Mouse (Mus musculus) heart, embryonic 15.5 days (tissue): ENCODE data around the gene Rb1. TPM values are rescaled to one million over a fixed set of nuclear protein-coding genes. Genes with fewer than 3 reads are reported as not detected.

ENCODE experiments used
- ATAC-seq: fragments of 200-750 bp; cut with Nextera tagmentation; replicated peaks from 2 replicates; pipeline ENCODE4 v1.8.0; 2017; ENCODE audit warnings: low read depth, moderate TSS enrichment; ENCODE audit not compliant: insufficient number of reproducible peaks, insufficient read depth, low FRiP score
- H3K27ac ChIP-seq: fragments of 300-500 bp; sonication (generic); 2 replicates; pipeline ENCODE4 v1.5.1; 2015; ENCODE audit warnings: mild to moderate bottlenecking, inconsistent platforms
- H3K27me3 ChIP-seq: fragments of 300-500 bp; sonication (generic); 2 replicates; pipeline ENCODE4 v1.6.1; 2015; ENCODE audit warnings: inconsistent platforms
- H3K36me3 ChIP-seq: fragments of 300-500 bp; sonication (generic); 2 replicates; pipeline ENCODE4 v1.6.1; 2015; ENCODE audit warnings: mild to moderate bottlenecking, inconsistent platforms
- H3K4me1 ChIP-seq: fragments of 300-500 bp; sonication (generic); replicated peaks from 2 replicates; pipeline ENCODE4 v1.6.1; 2015; ENCODE audit warnings: inconsistent platforms
- H3K4me2 ChIP-seq: fragments of 300-500 bp; sonication (generic); 2 replicates; pipeline ENCODE4 v1.6.1; 2015; ENCODE audit warnings: inconsistent platforms, mild to moderate bottlenecking, moderate library complexity
- H3K4me3 ChIP-seq: fragments of 300-500 bp; sonication (generic); 2 replicates; pipeline ENCODE4 v1.5.1; 2015; ENCODE audit warnings: mild to moderate bottlenecking, inconsistent platforms
- H3K9ac ChIP-seq: fragments of 300-500 bp; sonication (generic); 2 replicates; pipeline ENCODE4 v1.6.1; 2015; ENCODE audit warnings: mild to moderate bottlenecking, inconsistent platforms
- H3K9me3 ChIP-seq: fragments of 300-500 bp; sonication (generic); replicated peaks from 2 replicates; pipeline ENCODE4 v1.6.1; 2016; ENCODE audit warnings: inconsistent platforms
- WGBS: fragments of 180-500 bp; shearing (Covaris S2); methylation state at CpG from one replicate; pipeline ENCODE4 v1.1.7; 2015; ENCODE audit warnings: mixed read lengths; 5-methylcytosine and 5-hydroxymethylcytosine counted together
- polyA plus RNA-seq: library from polyadenylated mRNA; unstranded; fragments of >200 nt; fragmentation: Nextera tagmentation; extraction: Ambion mirVana; gene quantifications from 2 replicates; pipeline ENCODE4 v1.2.1, GENCODE M21; 2015

The Rb1 gene
- polyA plus RNA-seq, 1 experiment from 2014 or later, result 9.9 TPM

DNA sequence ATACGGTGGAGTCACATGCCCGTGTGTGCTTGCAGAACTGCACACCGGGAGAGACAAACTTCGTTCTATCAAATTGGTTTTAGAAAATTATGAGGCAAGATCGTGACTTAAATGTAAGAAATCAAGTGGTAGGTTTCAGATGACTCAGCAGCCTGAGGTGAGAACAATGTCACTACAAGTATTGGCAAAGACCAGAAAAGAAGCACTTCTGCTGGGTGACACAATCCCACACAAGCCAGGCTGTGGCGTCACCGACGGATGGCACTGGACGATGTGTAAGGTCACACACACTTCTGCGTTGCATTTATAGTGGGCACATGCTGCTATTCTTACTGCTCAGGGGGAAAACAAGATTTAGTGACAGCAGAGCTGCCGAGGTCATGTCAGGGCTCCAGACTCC is 38.2 kb upstream of the Rb1 start:
- H3K4me3 ChIP-seq, result no peak overlapping the region
- H3K9me3 ChIP-seq, result no peaks in the 10 kb centered on the region
- H3K4me2 ChIP-seq, result no peak overlapping the region
- H3K9ac ChIP-seq, result no peak overlapping the region
- H3K36me3 ChIP-seq, result peaks cover 96% of the 10 kb centered on the region
- 91% methylated on average over 11 of the region's 11 CpGs for WGBS
- H3K27me3 ChIP-seq, result no peaks in the 10 kb centered on the region
- no peak overlapping the region for H3K27ac ChIP-seq
- H3K4me1 ChIP-seq, result no peaks in the 10 kb centered on the region
- no peak for ATAC-seq

DNA sequence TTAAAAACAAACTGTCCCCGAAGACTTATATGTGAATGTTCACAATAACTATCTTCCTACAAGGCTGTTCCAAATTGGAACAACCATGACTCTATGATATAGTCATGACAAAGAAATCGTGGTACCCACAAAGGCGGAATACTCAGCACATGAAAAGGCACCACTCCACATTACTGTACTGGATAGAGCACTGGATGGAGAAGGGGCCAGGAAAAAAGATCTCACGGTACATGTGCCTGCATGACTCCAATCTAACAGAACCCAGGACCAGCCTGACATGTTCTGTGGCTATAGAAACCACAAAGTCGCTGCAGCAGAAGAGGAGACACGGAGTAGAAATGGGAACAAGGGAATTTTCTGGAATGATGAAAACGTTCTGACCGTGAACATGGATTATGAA is 29.1 kb upstream of the Rb1 start:
- Histone ChIP-seq H3K9me3 (0 out of 2 replicates have a peak, but pooled peaks cover 4% of the 10 kb centered on the region), H3K4me1 (no peaks in the 10 kb centered on the region), H3K9ac (no peak overlapping the region), H3K36me3 (peaks cover 32% of the 10 kb centered on the region), H3K27ac (no peak overlapping the region), H3K4me3 (no peak overlapping the region), H3K27me3 (no peaks in the 10 kb centered on the region), H3K4me2 (no peak overlapping the region)
- 89% methylated on average over 8 of the region's 8 CpGs for WGBS
- ATAC-seq, result no peak

DNA sequence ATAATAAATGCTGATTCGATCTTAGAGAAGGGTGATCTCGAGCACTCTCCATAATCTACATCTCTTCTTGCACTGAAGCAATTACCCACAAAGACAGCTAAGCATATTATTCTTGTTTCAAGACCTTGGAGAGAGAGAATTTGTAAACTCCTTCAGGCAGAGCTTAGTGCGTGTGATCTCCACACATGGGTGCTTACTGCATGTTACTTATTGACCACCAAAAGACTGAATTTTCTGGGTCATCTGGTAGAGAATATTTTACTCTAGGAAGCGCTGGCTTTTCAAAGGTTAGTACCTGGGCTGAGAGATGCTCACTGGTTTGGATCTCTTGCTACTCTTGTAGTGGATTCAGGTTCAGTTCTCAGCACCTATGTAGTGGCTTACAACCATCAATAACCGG is 25.5 kb upstream of the Rb1 start:
- H3K4me2 ChIP-seq, result no peak overlapping the region
- peaks cover 13% of the 10 kb centered on the region; the same call in 1 of the 2 replicates for H3K4me1 ChIP-seq
- no peaks in the 10 kb centered on the region for H3K27me3 ChIP-seq
- H3K9ac ChIP-seq, result no peak overlapping the region
- H3K36me3 ChIP-seq, result peaks cover 5% of the 10 kb centered on the region; the same call in 1 of the 2 replicates
- no peaks in the 10 kb centered on the region for H3K9me3 ChIP-seq
- no peak overlapping the region for H3K4me3 ChIP-seq
- 86% methylated on average over 5 of the region's 5 CpGs for WGBS
- no peak overlapping the region for H3K27ac ChIP-seq
- no peak for ATAC-seq

DNA sequence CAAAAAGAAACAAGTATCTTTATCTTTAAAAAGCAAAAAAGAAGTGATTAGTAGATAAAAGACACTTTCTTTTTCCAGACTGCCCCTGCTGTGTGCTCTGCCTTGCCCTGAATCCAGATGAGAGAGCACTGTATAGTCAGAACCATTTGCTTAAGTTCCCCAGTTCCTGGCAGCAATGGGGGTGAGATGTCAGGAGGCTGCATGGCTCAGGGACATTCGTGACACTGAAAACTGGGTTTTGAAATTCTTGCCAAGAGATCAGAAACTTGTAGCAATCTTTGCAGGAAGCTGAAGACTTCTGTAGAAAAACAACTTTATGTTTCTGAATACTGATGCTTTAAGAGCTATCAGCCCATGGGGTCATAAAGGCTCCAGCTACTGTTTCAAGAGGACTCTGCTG is 24.4 kb upstream of the Rb1 start:
- Histone ChIP-seq H3K27me3 (no peaks in the 10 kb centered on the region), H3K4me1 (peaks cover 13% of the 10 kb centered on the region; the same call in 1 of the 2 replicates), H3K9me3 (no peaks in the 10 kb centered on the region), H3K4me3 (no peak overlapping the region), H3K36me3 (no peaks in the 10 kb centered on the region), H3K9ac (no peak overlapping the region), H3K4me2 (no peak overlapping the region), H3K27ac (no peak overlapping the region)
- WGBS, result 49% methylated on average over 1 of the region's 1 CpGs
- no peak for ATAC-seq

DNA sequence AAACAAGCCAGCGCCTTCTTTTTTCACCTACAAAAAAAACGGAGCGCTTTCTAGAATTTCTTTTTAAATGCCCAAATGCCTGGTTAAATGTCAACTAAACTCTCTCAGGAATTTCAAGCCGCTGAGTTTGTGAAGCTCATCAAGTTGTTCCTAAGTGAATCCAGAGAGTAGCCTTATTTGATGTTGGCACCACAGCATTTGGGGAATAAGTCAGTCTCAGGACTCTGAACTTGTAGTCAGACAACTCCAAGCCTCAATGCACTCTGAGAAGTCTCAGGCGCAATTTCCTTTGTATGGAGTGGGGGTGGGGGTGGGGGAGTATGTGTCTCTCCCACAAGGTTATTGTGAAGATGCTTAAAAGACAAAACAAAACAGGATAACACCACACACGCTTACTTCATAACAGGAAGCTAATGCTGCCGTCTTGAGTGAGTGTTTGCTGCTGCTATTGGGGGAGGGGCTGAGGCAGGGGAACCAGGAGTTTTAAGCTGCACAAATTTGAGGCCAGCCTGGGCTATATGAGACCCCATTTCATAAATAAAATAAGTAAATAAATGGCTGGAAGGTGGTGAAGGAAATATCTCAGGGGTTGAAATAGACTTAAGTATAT is 23.5 kb upstream of the Rb1 start:
- Histone ChIP-seq H3K36me3 (no peaks in the 10 kb centered on the region), H3K27ac (no peak overlapping the region), H3K9ac (no peak overlapping the region), H3K9me3 (no peaks in the 10 kb centered on the region), H3K27me3 (no peaks in the 10 kb centered on the region), H3K4me1 (peaks cover 13% of the 10 kb centered on the region; the same call in 1 of the 2 replicates), H3K4me3 (no peak overlapping the region), H3K4me2 (no peak overlapping the region)
- ATAC-seq, result no peak
- 59% methylated on average over 7 of the region's 7 CpGs for WGBS

DNA sequence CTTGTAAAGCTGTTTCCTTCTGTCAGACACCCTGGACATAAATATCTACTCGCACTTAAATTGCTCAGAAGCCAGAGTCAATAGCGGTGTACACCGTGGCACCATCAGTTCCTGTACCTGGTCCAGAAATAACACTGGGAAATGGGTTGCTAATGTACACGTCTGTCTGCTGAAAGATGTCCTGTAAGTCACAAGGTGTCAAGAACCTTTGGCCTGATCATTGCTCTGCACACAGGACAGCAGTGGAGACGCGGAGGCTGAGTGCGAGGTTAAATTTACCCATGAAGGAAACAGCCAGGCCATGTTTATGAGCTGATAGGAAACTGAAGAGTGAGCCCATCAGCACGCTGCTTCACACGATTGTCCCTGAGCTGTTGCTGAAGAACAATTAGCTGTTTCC is 21.7 kb upstream of the Rb1 start:
- WGBS, result 23% methylated on average over 9 of the region's 9 CpGs
- peak overlapping the region; percentile 66 for H3K27ac ChIP-seq

DNA sequence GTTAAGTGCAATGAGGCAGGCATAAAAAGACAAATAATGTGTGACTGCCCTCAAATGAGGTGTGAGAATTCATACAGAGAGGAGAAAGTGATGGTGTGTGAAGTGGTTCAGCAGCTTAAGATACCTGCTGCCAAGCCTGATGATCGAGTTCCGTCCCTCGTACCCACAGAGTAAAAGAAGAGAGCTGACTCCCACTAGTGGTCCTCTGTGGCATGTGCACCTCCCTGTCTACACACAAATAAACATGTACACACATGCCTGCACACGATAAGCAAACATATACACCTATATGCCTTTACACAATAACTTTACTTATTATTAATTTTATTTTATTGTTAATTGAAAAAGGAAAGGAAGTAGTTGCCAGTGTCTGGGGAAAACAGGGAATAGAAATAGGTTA is 20.0 kb upstream of the Rb1 start:
- Histone ChIP-seq H3K9ac (no peak overlapping the region), H3K4me3 (no peak overlapping the region), H3K4me1 (peaks cover 13% of the 10 kb centered on the region; the same call in 1 of the 2 replicates), H3K9me3 (no peaks in the 10 kb centered on the region), H3K36me3 (no peaks in the 10 kb centered on the region), H3K4me2 (no peak overlapping the region), H3K27ac (no peak overlapping the region), H3K27me3 (no peaks in the 10 kb centered on the region)
- 88% methylated on average over 4 of the region's 4 CpGs for WGBS
- no peak for ATAC-seq

More for the DNA sequence above, 21.7 kb upstream of the Rb1 start:
- H3K4me2 ChIP-seq, result no peak overlapping the region
- H3K9ac ChIP-seq, result no peak overlapping the region
- peak; percentile 67; the same call in 1 of the 2 replicates for ATAC-seq
- H3K9me3 ChIP-seq, result no peaks in the 10 kb centered on the region
- H3K4me1 ChIP-seq, result peaks cover 13% of the 10 kb centered on the region; the same call in 1 of the 2 replicates
- H3K4me3 ChIP-seq, result no peak overlapping the region
- no peaks in the 10 kb centered on the region for H3K27me3 ChIP-seq
- no peaks in the 10 kb centered on the region for H3K36me3 ChIP-seq

DNA sequence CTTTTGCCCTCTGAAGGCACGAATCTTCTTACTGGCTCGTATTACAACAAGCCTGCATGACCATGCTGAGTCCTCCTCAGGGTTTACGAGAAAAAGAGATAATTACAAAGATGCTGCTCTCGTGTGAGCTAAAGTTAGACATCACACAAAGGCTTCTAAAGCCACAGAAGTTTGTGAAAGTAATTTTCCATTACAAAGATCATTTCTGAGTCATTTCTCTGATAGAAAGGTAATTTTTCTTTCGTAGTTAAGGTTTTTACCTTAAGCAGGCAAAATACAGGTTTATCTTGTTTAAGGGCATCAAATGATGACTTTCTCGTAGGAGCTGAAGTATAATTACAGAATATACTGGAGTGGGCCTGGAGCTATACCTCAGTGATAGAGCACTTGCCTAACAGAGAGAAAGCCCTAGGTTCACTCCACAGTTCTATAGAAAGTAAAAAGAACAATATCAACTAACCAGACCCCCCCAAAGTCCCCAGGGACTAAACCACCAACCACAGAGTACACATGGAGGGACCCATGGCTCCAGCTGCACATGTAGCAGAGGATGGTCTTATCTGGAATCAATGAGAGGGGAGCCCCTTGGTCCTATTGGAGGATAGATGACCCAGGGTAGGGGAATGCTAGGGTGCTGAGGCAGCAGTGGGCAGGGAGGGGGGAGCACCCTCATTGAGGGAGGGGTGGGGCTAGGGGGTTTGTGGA is 14.6 kb upstream of the Rb1 start:
- Histone ChIP-seq H3K4me3 (no peak overlapping the region), H3K36me3 (no peaks in the 10 kb centered on the region), H3K9ac (no peak overlapping the region), H3K4me1 (no peaks in the 10 kb centered on the region), H3K27me3 (no peaks in the 10 kb centered on the region), H3K4me2 (no peak overlapping the region), H3K27ac (no peak overlapping the region), H3K9me3 (no peaks in the 10 kb centered on the region)
- ATAC-seq, result no peak
- WGBS, result 42% methylated on average over 6 of the region's 6 CpGs

DNA sequence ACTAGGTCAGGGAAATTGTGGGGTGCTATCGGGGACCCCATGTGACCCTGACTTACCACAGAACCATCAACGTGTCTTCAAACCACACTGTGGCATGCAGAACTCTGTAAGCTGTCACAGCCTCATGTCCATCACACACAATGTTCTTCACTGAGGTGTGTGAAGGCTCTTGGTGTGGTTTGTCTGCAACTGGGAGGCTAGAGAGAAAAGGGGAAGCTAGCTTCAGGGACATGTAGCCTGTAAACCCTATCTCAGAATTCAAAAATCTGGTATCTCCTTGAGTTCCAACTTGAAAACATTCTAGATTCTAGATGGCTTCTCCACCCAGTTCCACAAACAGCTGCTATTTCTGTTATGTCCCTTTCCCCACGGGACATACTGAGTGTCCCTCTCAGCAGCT is 14.0 kb upstream of the Rb1 start:
- Histone ChIP-seq H3K4me1 (no peaks in the 10 kb centered on the region), H3K9ac (no peak overlapping the region), H3K36me3 (no peaks in the 10 kb centered on the region), H3K27ac (no peak overlapping the region), H3K4me3 (no peak overlapping the region), H3K4me2 (no peak overlapping the region), H3K9me3 (no peaks in the 10 kb centered on the region), H3K27me3 (no peaks in the 10 kb centered on the region)
- WGBS, result 60% methylated on average over 3 of the region's 3 CpGs
- no peak for ATAC-seq

DNA sequence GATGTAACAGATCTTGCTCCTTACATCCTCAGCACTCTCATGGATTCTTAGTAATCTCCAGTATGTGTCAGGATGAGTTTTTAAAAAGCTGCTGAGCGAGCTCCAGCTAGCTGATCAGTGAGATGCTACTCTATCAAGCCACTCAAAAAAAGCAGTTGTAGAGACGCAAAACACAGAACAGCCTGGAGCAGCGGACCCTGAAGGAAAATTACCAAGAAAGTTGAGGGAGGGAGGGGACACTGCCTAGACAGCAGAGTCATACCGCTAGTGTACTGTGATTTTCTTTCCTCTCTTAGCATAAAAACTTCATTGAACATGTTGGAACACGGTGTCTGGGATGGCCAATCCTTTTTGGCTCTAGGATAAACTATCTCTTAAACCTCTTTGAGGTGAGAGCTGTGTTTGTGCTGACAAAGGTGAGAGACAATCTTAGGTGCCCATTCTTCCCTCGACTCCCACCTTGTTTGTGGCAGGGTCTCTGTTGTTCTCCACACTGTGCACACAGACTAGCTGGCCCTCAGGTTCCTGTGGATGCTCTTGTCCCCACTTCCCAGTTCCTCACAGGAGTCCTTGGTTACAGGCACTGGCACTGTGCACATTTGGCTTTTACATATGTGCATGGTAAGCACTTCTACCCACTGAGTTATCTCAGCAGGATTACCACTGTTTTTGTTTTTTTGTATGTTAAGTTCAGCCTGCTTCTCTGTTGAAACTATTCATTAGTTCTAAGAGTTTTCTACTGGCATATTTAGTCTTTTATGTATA is 10.9 kb upstream of the Rb1 start:
- Histone ChIP-seq H3K4me2 (no peak overlapping the region), H3K4me3 (no peak overlapping the region), H3K9me3 (no peaks in the 10 kb centered on the region), H3K36me3 (no peaks in the 10 kb centered on the region), H3K4me1 (no peaks in the 10 kb centered on the region), H3K27me3 (no peaks in the 10 kb centered on the region), H3K27ac (no peak overlapping the region), H3K9ac (no peak overlapping the region)
- WGBS, result 66% methylated on average over 6 of the region's 6 CpGs
- no peak for ATAC-seq

DNA sequence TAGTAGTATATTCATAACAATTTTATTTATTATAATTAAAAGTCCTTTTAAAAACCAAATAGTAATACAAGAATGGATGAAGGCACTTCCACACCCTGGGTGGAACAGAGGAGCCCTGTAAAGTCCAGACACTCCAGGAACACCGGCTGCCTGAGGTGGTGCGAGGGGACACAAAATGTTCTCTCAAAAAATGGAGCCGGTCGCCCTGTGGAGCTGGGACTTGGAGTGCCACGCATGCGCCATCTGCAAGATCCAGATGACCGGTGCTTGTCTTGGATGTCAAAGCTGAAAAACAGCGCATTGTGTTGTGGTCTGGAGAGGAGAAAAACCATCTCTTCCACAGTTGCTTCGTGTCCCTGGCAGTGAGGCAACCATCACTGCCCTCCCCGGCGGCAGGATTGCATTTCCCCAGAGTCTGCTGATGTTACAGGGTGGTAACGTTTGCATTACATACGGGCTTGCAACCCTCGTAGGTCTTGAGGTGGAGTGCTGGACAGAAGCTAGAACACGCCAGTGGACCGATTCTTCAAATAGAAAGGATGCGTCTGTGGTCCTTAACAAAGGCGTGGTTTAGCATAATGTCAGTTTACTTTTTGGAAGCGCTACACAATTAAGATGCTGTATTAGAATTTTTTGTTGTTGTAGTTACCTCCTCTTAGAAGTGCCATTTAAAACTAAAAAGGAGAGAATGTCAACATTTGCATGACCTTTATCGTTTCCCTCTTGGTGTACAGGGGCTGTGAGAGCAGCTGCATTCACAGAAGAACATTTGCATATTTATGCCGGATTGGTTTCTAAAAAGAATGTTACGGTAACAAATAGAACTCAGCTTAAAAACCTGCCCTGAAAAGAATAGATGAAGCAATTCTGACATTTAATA is 9.5 kb upstream of the Rb1 start:
- Histone ChIP-seq H3K4me1 (no peaks in the 10 kb centered on the region), H3K4me2 (no peak overlapping the region), H3K27ac (no peak overlapping the region), H3K36me3 (no peaks in the 10 kb centered on the region), H3K9me3 (no peaks in the 10 kb centered on the region), H3K27me3 (no peaks in the 10 kb centered on the region), H3K9ac (no peak overlapping the region), H3K4me3 (no peak overlapping the region)
- no peak for ATAC-seq
- 81% methylated on average over 22 of the region's 22 CpGs for WGBS
